Comparison of ENCODE assay signal across 28 mouse cellular contexts in the genomic region with DNA sequence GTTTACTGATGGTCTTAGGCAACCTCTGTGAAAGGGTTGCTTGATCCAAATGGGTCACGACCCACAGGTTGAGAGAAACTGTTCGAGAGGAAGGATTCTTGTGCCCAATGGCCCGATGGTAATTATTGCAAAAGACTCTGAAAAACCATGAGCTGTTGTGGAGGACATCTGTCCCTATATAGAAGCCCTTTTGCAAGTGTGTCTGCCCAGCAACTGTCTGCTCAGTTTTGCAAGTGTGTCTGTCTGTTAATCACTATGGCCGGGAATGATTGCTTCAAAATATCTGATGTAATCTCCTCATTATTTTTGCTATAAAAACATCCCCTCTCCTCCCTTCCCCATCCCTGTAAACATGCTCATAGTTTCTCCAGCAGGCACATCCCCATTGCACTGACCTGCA. TPM values are rescaled to one million over a fixed set of nuclear protein-coding genes. Genes with fewer than 3 reads are reported as not detected.
DNase-seq lines count a peak whose midpoint lies in the region; ATAC-seq and TF ChIP-seq lines count a peak whose summit lies in the region.
"Had no signal": no experiment of that assay in that cellular context is flagged by ENCODE, and none has a peak within 500 bp of the region (broad histone marks: within the 10 kb centered on the region; RNA-seq: fewer than 3 reads in every experiment).

No protein-coding gene starts in this region.

- no peak for TF ChIP-seq CTCF in lung, postnatal 0 days (IDR thresholded peaks at IDR 0.05)

- ATAC-seq in lung, postnatal 0 days: no peak
- peak; percentile 77 for ATAC-seq in granulocyte monocyte progenitor cell, adult 5-6 weeks (replicated peaks; ENCODE audit: poor library complexity, severe bottlenecking)
- peak; percentile 68 for ATAC-seq in megakaryocyte progenitor cell, adult 5-6 weeks (replicated peaks; ENCODE audit: poor library complexity)
- ATAC-seq: activated CD4-positive, CD25-positive, alpha-beta regulatory T cell, adult 4 months; CD4-positive, CD25-positive, alpha-beta regulatory T cell, adult 4 months; forebrain, embryonic 13.5 days; forebrain, embryonic 15.5 days; forebrain, postnatal 0 days; Patski had no signal

- no peak overlapping the region for H3K27ac ChIP-seq in lung, postnatal 0 days (ENCODE audit: low read length)
- H3K27ac ChIP-seq: embryonic facial prominence, embryonic 10.5 days; embryonic facial prominence, embryonic 12.5 days; forebrain, embryonic 13.5 days; forebrain, embryonic 15.5 days had no signal

- 67% methylated on average over 4 of the region's 4 CpGs for WGBS in lung, postnatal 0 days

- no peak for TF ChIP-seq EP300 in lung, postnatal 0 days (IDR thresholded peaks at IDR 0.05)

- H3K4me2 ChIP-seq in lung, postnatal 0 days (replicated peaks; ENCODE audit: low read depth, low read length): no peak overlapping the region
- H3K4me2 ChIP-seq: embryonic facial prominence, embryonic 12.5 days; forebrain, embryonic 13.5 days; forebrain, embryonic 15.5 days had no signal

- H3K27me3 ChIP-seq in lung, postnatal 0 days (replicated peaks; ENCODE audit: insufficient read depth, low read length): no peaks in the 10 kb centered on the region
- H3K27me3 ChIP-seq: CH12.LX; embryonic facial prominence, embryonic 12.5 days; forebrain, embryonic 13.5 days; forebrain, embryonic 15.5 days had no signal

- no peaks in the 10 kb centered on the region for H3K9me3 ChIP-seq in lung, postnatal 0 days (ENCODE audit: low read length)
- H3K9me3 ChIP-seq: embryonic facial prominence, embryonic 12.5 days; forebrain, embryonic 15.5 days; G1E had no signal

- no peaks in the 10 kb centered on the region for H3K4me1 ChIP-seq in lung, postnatal 0 days (ENCODE audit: insufficient read depth, low read depth, low read length)
- H3K4me1 ChIP-seq: embryonic facial prominence, embryonic 10.5 days; embryonic facial prominence, embryonic 12.5 days; forebrain, embryonic 13.5 days; forebrain, embryonic 15.5 days had no signal

- H3K4me3 ChIP-seq in lung, postnatal 0 days (ENCODE audit: low read depth, low read length): no peak overlapping the region
- H3K4me3 ChIP-seq: embryonic facial prominence, embryonic 10.5 days; embryonic facial prominence, embryonic 12.5 days; forebrain, embryonic 13.5 days; forebrain, embryonic 15.5 days had no signal

- DNase-seq in lung, postnatal 0 days (ENCODE audit: low spot score): peak; percentile 17
- no peak for DNase-seq in lung, adult 18-20 months
- DNase-seq in adipocyte (ENCODE audit: low spot score): peak; percentile 11
- DNase-seq in layer of hippocampus, postnatal 36 days: no peak
- DNase-seq in layer of hippocampus, adult 9-11 months: no peak
- DNase-seq in kidney, adult 11 months: no peak
- DNase-seq: adrenal gland, adult 2 months; adrenal gland, postnatal 10 days; adrenal gland, postnatal 25 days; B cell, adult 2 months; cerebellum, adult 11-12 months; cerebellum, adult 2 months; cerebellum, adult 9-10 months; cerebellum, postnatal 10 days; cerebellum, postnatal 25 days; forebrain, postnatal 0 days had no signal

- no peak overlapping the region for H3K9ac ChIP-seq in lung, postnatal 0 days (replicated peaks; ENCODE audit: low read depth)
- H3K9ac ChIP-seq: embryonic facial prominence, embryonic 12.5 days; forebrain, embryonic 13.5 days; forebrain, embryonic 15.5 days; forebrain, postnatal 0 days had no signal

- H3K36me3 ChIP-seq in lung, postnatal 0 days (ENCODE audit: insufficient read depth, low read length): no peaks in the 10 kb centered on the region
- H3K36me3 ChIP-seq: embryonic facial prominence, embryonic 10.5 days; embryonic facial prominence, embryonic 12.5 days; forebrain, embryonic 15.5 days; G1E had no signal

RNA-seq across cellular contexts. Expression of a gene that starts 20.2 kb away (rescaled TPM):
- polyA plus RNA-seq in lung, postnatal 0 days (2015; fragmentation: Nextera tagmentation; extraction: Ambion mirVana): 5.2 and 8.5 TPM in 2 replicates
- not detected in 2 replicates for total RNA-seq in granulocyte monocyte progenitor cell, adult 5-6 weeks (2014; fragmentation: Nextera tagmentation)
- not detected in 2 replicates for total RNA-seq in granulocyte monocyte progenitor cell, adult 5-6 weeks (2017)
- 0.76 TPM in 1 of 2 replicates, not detected in the other for total RNA-seq in megakaryocyte progenitor cell, adult 5-6 weeks (2015)
- 0.79 TPM in 1 of 2 replicates, not detected in the other for total RNA-seq in megakaryocyte progenitor cell, adult 5-6 weeks (2017)
- total RNA-seq in layer of hippocampus, postnatal 36 days (2021): not detected
- total RNA-seq: adrenal gland, postnatal 25 days; forebrain, postnatal 0 days; G1E had no signal
- polyA plus RNA-seq: adrenal gland, adult 2 months; CD4-positive, CD25-positive, alpha-beta regulatory T cell, adult 4 months; cerebellum, adult 2 months; cortical plate, adult 2 months; G1E; Patski had no signal

Comparison
In these comparisons a context has a peak if more than half of its experiments do, and no peak if none do; other contexts are left out.
1. DNase-seq: peak in lung, postnatal 0 days (single experiment) and adipocyte (single experiment); none in lung, adult 18-20 months (0 of 2), layer of hippocampus, postnatal 36 days (0 of 2), layer of hippocampus, adult 9-11 months (single experiment) and kidney, adult 11 months (single experiment).